Mouse (Mus musculus) gastrocnemius, postnatal 25 days (tissue): Measurements from ENCODE around the gene Zfp385c. TPM values are rescaled to one million over a fixed set of nuclear protein-coding genes. Genes with fewer than 3 reads are reported as not detected.

Experiments used
- DNase-seq: peaks from one replicate; pipeline ENCODE4 v3.0.0; 2022
- long read RNA-seq, 2 experiments: library from polyadenylated mRNA; stranded (forward); transcript quantifications; one replicate each; pipeline ENCODE4 v2.0.0; 2021
- total RNA-seq, 2 experiments: library from RNA; stranded (reverse); gene quantifications; 1 replicate in 1 of 2; 2 replicates in 1 of 2; pipeline ENCODE4 v1.2.3; 2021

Gene Zfp385c
- total RNA-seq, result under 1 TPM; 0.31 to 0.70 TPM
- long read RNA-seq, experiment 1, result 0 reads
- long read RNA-seq, experiment 2, partial matches to known transcripts, result 0 of 2 reads
- long read RNA-seq, experiment 2, other reads (novel, unspliced or antisense), result 2 of 2 reads

- DNase-seq, result no peak
These were observed at the start of gene Zfp385c for GRCm38 (mm10) chr11:100692164-100692616. Gene Zfp385c, minus strand, starts transcription at chr11:100692455.

- peak; percentile 73 for DNase-seq
These were observed 49.1 kb upstream of the Zfp385c start for GRCm38 (mm10) chr11:100741348-100741747.

GRCm38 (mm10) chr11:100738749-100739148 is 46.5 kb upstream of the Zfp385c start:
- DNase-seq, result no peak

- peak; percentile 99 for DNase-seq
These were observed 45.9 kb upstream of the Zfp385c start, which contains the start of gene Rab5c for GRCm38 (mm10) chr11:100738066-100738604. Gene Rab5c, minus strand, starts transcription at chr11:100738215.

- DNase-seq, result no peak
These were observed 45.0 kb upstream of the Zfp385c start for GRCm38 (mm10) chr11:100737105-100737733.

GRCm38 (mm10) chr11:100736746-100737080 is 44.5 kb upstream of the Zfp385c start:
- DNase-seq, result no peak

- DNase-seq, result no peak
These were observed 43.9 kb upstream of the Zfp385c start for GRCm38 (mm10) chr11:100735954-100736745.

- no peak for DNase-seq
These were observed 43.0 kb upstream of the Zfp385c start for GRCm38 (mm10) chr11:100735134-100735865.

GRCm38 (mm10) chr11:100730477-100731205 is 38.4 kb upstream of the Zfp385c start:
- DNase-seq, result no peak

- DNase-seq, result no peak
These were observed 37.7 kb upstream of the Zfp385c start for GRCm38 (mm10) chr11:100729976-100730375.

- peak; percentile 44 for DNase-seq
These were observed 36.3 kb upstream of the Zfp385c start for GRCm38 (mm10) chr11:100728601-100729000.

GRCm38 (mm10) chr11:100727201-100727600 is 34.9 kb upstream of the Zfp385c start:
- no peak for DNase-seq

- peak; percentile 49 for DNase-seq
These were observed 32.8 kb upstream of the Zfp385c start for GRCm38 (mm10) chr11:100724919-100725512.

GRCm38 (mm10) chr11:100722493-100723028 is 30.3 kb upstream of the Zfp385c start:
- DNase-seq, result no peak

GRCm38 (mm10) chr11:100721776-100722492 is 29.7 kb upstream of the Zfp385c start:
- no peak for DNase-seq

GRCm38 (mm10) chr11:100721254-100721653 is 29.0 kb upstream of the Zfp385c start:
- no peak for DNase-seq

GRCm38 (mm10) chr11:100720345-100720744 is 28.1 kb upstream of the Zfp385c start:
- no peak for DNase-seq

GRCm38 (mm10) chr11:100719893-100720292 is 27.6 kb upstream of the Zfp385c start:
- no peak for DNase-seq

GRCm38 (mm10) chr11:100719312-100719711 is 27.1 kb upstream of the Zfp385c start:
- no peak for DNase-seq

GRCm38 (mm10) chr11:100718866-100719265 is 26.6 kb upstream of the Zfp385c start:
- no peak for DNase-seq
